Mouse (Mus musculus): ENCODE data around the gene Brca1.

DNA sequence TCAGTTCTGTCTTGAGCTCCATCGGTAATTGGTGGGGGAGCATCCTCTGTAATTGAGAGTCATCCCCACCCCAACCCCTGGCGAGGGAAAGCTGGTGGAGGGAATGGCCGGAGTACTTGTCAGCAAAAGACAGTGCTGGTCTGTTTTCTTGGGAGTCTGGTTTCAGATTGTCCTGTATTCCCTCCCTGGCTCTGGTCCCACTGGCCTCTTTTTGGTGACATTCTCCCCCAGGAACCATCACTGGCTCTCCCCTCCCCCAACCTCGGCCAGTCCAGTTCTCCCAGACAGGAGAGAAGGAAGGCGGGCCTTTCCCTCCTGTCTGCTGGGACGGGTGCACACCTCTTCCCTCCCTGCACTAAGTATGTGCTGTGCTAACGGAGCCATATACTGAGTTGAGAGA lies 79.4 kb downstream of the Brca1 start:
- TF ChIP-seq MAFK (IDR thresholded peaks at IDR 0.05; ENCODE audit: insufficient read depth, low read depth, low read length) = no peak
- TF ChIP-seq CHD2 (IDR thresholded peaks at IDR 0.05; ENCODE audit: low read depth, low read length) = no peak
- no peak for TF ChIP-seq ZC3H11A (IDR thresholded peaks at IDR 0.05; ENCODE audit: borderline replicate concordance, low read depth, low read length)
- no peak for TF ChIP-seq HCFC1 (IDR thresholded peaks at IDR 0.05; ENCODE audit: borderline replicate concordance, insufficient read depth, low read length)

Measured in ES-E14 (cell line).